Mouse (Mus musculus) liver, embryonic 16.5 days (tissue): ENCODE data around the gene H2afj. TPM values are rescaled to one million over a fixed set of nuclear protein-coding genes. Genes with fewer than 3 reads are reported as not detected.

ENCODE experiments used
- ATAC-seq: fragments of 200-750 bp; cut with Nextera tagmentation; 2 replicates; pipeline ENCODE4 v1.8.0; 2017; ENCODE audit warnings: low read depth, mild to moderate bottlenecking, moderate number of reproducible peaks, moderate library complexity
- H3K27ac ChIP-seq: fragments of 300-500 bp; sonication (generic); 2 replicates; pipeline ENCODE4 v1.5.1; 2014; ENCODE audit warnings: mild to moderate bottlenecking, low read length
- H3K27me3 ChIP-seq: fragments of 300-500 bp; sonication (generic); 2 replicates; pipeline ENCODE4 v1.6.1; 2014; ENCODE audit warnings: low read depth, low read length, mixed read lengths; ENCODE audit not compliant: control insufficient read depth, insufficient read depth
- H3K36me3 ChIP-seq: fragments of 300-500 bp; sonication (generic); 2 replicates; pipeline ENCODE4 v1.6.1; 2014; ENCODE audit warnings: mild to moderate bottlenecking; ENCODE audit not compliant: control insufficient read depth, insufficient read depth
- H3K4me1 ChIP-seq: fragments of 300-500 bp; sonication (generic); 2 replicates; pipeline ENCODE4 v1.6.1; 2014; ENCODE audit warnings: low read depth, low read length, mixed read lengths; ENCODE audit not compliant: control insufficient read depth
- H3K4me2 ChIP-seq: fragments of 300-500 bp; sonication (generic); 2 replicates; pipeline ENCODE4 v1.6.1; 2014; ENCODE audit warnings: low read depth, low read length, mixed read lengths
- H3K4me3 ChIP-seq: fragments of 300-500 bp; sonication (generic); 2 replicates; pipeline ENCODE4 v1.5.1; 2014; ENCODE audit warnings: low read depth, mild to moderate bottlenecking, low read length
- H3K9ac ChIP-seq: fragments of 300-500 bp; sonication (generic); 2 replicates; pipeline ENCODE4 v1.6.1; 2014; ENCODE audit warnings: low read depth, low read length
- H3K9me3 ChIP-seq: fragments of 300-500 bp; sonication (generic); replicated peaks from 2 replicates; pipeline ENCODE4 v1.6.1; 2016; ENCODE audit warnings: low read length; ENCODE audit not compliant: control insufficient read depth
- WGBS: fragments of 180-500 bp; shearing (Covaris S2); extraction: QIAGEN DNeasy Blood & Tissue Kit; methylation state at CpG from one replicate; pipeline ENCODE4 v1.1.7; 2014; ENCODE audit not compliant: insufficient replicate concordance; 5-methylcytosine and 5-hydroxymethylcytosine counted together
- polyA plus RNA-seq: library from polyadenylated mRNA; unstranded; fragments of >200 nt; fragmentation: Nextera tagmentation; extraction: Ambion mirVana; gene quantifications from 2 replicates; pipeline ENCODE4 v1.2.1, GENCODE M21; 2015

H2afj gene
- polyA plus RNA-seq, 1 experiment from 2014 or later, result 126 TPM

- Histone ChIP-seq H3K36me3 (peaks cover 40% of the 10 kb centered on the region), H3K4me3 (no peak overlapping the region), H3K4me1 (peaks cover 31% of the 10 kb centered on the region), H3K27ac (no peak overlapping the region), H3K27me3 (no peaks in the 10 kb centered on the region), H3K9me3 (no peaks in the 10 kb centered on the region), H3K4me2 (no peak overlapping the region), H3K9ac (no peak overlapping the region)
- ATAC-seq, result no peak
- WGBS, result 82% methylated on average over 10 of the region's 10 CpGs
Measured at GRCm38 (mm10) chr6:136811196-136811595, 3.2 kb downstream of the H2afj start.

- peaks cover 16% of the 10 kb centered on the region for H3K4me1 ChIP-seq
- H3K4me2 ChIP-seq, result no peak overlapping the region
- H3K4me3 ChIP-seq, result no peak overlapping the region
- H3K9me3 ChIP-seq, result no peaks in the 10 kb centered on the region
- H3K27me3 ChIP-seq, result no peaks in the 10 kb centered on the region
- WGBS, result 42% methylated on average over 4 of the region's 4 CpGs
- ATAC-seq, result no peak
- H3K27ac ChIP-seq, result no peak overlapping the region
- no peak overlapping the region for H3K9ac ChIP-seq
- peaks cover 57% of the 10 kb centered on the region for H3K36me3 ChIP-seq
Measured at GRCm38 (mm10) chr6:136813117-136813516, 5.1 kb downstream of the H2afj start.

- H3K27ac ChIP-seq, result no peak overlapping the region
- no peak overlapping the region for H3K9ac ChIP-seq
- H3K4me2 ChIP-seq, result no peak overlapping the region
- no peak overlapping the region for H3K4me3 ChIP-seq
- H3K4me1 ChIP-seq, result peaks cover 4% of the 10 kb centered on the region
- peaks cover 79% of the 10 kb centered on the region for H3K36me3 ChIP-seq
- no peak for ATAC-seq
- 85% methylated on average over 7 of the region's 7 CpGs for WGBS
- H3K9me3 ChIP-seq, result no peaks in the 10 kb centered on the region
- H3K27me3 ChIP-seq, result no peaks in the 10 kb centered on the region
Measured at GRCm38 (mm10) chr6:136815381-136815780, 7.3 kb downstream of the H2afj start.

- Histone ChIP-seq H3K4me1 (no peaks in the 10 kb centered on the region), H3K27me3 (no peaks in the 10 kb centered on the region), H3K4me3 (no peak overlapping the region), H3K4me2 (no peak overlapping the region), H3K36me3 (peaks cover 89% of the 10 kb centered on the region), H3K27ac (no peak overlapping the region), H3K9me3 (no peaks in the 10 kb centered on the region), H3K9ac (no peak overlapping the region)
- no peak for ATAC-seq
- WGBS, result 92% methylated on average over 21 of the region's 21 CpGs
Measured at GRCm38 (mm10) chr6:136816826-136817225, 8.8 kb downstream of the H2afj start.

GRCm38 (mm10) chr6:136817549-136817948 lies 9.5 kb downstream of the H2afj start:
- no peaks in the 10 kb centered on the region for H3K9me3 ChIP-seq
- peaks cover 89% of the 10 kb centered on the region for H3K36me3 ChIP-seq
- WGBS, result 88% methylated on average over 3 of the region's 3 CpGs
- no peak overlapping the region for H3K27ac ChIP-seq
- H3K4me2 ChIP-seq, result no peak overlapping the region
- H3K4me3 ChIP-seq, result no peak overlapping the region
- no peak for ATAC-seq
- H3K4me1 ChIP-seq, result no peaks in the 10 kb centered on the region
- no peaks in the 10 kb centered on the region for H3K27me3 ChIP-seq
- H3K9ac ChIP-seq, result no peak overlapping the region

GRCm38 (mm10) chr6:136820381-136820780 lies 12.3 kb downstream of the H2afj start:
- Histone ChIP-seq H3K36me3 (peaks cover 90% of the 10 kb centered on the region), H3K9ac (no peak overlapping the region), H3K27me3 (no peaks in the 10 kb centered on the region), H3K4me3 (no peak overlapping the region), H3K9me3 (no peaks in the 10 kb centered on the region), H3K4me1 (no peaks in the 10 kb centered on the region), H3K4me2 (no peak overlapping the region), H3K27ac (no peak overlapping the region)
- WGBS, result 92% methylated on average over 21 of the region's 21 CpGs
- ATAC-seq, result no peak

- no peak overlapping the region for H3K27ac ChIP-seq
- H3K36me3 ChIP-seq, result peaks cover 88% of the 10 kb centered on the region
- no peaks in the 10 kb centered on the region for H3K9me3 ChIP-seq
- H3K4me2 ChIP-seq, result no peak overlapping the region
- no peak overlapping the region for H3K4me3 ChIP-seq
- ATAC-seq, result 0 out of 2 replicates have a peak, but pooled peaks have one; percentile 3
- H3K9ac ChIP-seq, result no peak overlapping the region
- no peaks in the 10 kb centered on the region for H3K4me1 ChIP-seq
- WGBS, result 90% methylated on average over 18 of the region's 18 CpGs
- no peaks in the 10 kb centered on the region for H3K27me3 ChIP-seq
Measured at GRCm38 (mm10) chr6:136821086-136821485, 13.0 kb downstream of the H2afj start.

- no peak for ATAC-seq
- no peak overlapping the region for H3K4me3 ChIP-seq
- H3K9ac ChIP-seq, result no peak overlapping the region
- H3K4me1 ChIP-seq, result peaks cover 7% of the 10 kb centered on the region
- no peaks in the 10 kb centered on the region for H3K27me3 ChIP-seq
- 88% methylated on average over 8 of the region's 8 CpGs for WGBS
- H3K36me3 ChIP-seq, result peaks cover 52% of the 10 kb centered on the region
- H3K9me3 ChIP-seq, result no peaks in the 10 kb centered on the region
- H3K4me2 ChIP-seq, result no peak overlapping the region
- H3K27ac ChIP-seq, result no peak overlapping the region
Measured at GRCm38 (mm10) chr6:136824987-136825386, 16.9 kb downstream of the H2afj start.

GRCm38 (mm10) chr6:136827116-136827515 lies 19.1 kb downstream of the H2afj start:
- Histone ChIP-seq H3K9ac (peak overlapping the region; percentile 98), H3K27ac (peak overlapping the region; percentile 86; the same call in 1 of the 2 replicates), H3K9me3 (no peaks in the 10 kb centered on the region), H3K4me1 (peaks cover 7% of the 10 kb centered on the region), H3K4me2 (peak overlapping the region; percentile 89), H3K4me3 (peak overlapping the region; percentile 86), H3K36me3 (peaks cover 31% of the 10 kb centered on the region), H3K27me3 (no peaks in the 10 kb centered on the region)
- ATAC-seq, result no peak
- 5% methylated on average over 7 of the region's 7 CpGs for whole genome bisulfite sequencing
